Mouse (Mus musculus) adrenal gland, postnatal 0 days (tissue): ENCODE measurements around the gene Apool. TPM values are rescaled to one million over a fixed set of nuclear protein-coding genes. Genes with fewer than 3 reads are reported as not detected.

ENCODE experiments used
- polyA plus RNA-seq: library from polyadenylated mRNA; unstranded; fragments of >200 nt; fragmentation: Nextera tagmentation; extraction: Ambion mirVana; gene quantifications from 2 replicates; pipeline ENCODE4 v1.2.1, GENCODE M21; 2015

Apool gene
- polyA plus RNA-seq: 90.9 and 103 TPM in 2 replicates

DNA sequence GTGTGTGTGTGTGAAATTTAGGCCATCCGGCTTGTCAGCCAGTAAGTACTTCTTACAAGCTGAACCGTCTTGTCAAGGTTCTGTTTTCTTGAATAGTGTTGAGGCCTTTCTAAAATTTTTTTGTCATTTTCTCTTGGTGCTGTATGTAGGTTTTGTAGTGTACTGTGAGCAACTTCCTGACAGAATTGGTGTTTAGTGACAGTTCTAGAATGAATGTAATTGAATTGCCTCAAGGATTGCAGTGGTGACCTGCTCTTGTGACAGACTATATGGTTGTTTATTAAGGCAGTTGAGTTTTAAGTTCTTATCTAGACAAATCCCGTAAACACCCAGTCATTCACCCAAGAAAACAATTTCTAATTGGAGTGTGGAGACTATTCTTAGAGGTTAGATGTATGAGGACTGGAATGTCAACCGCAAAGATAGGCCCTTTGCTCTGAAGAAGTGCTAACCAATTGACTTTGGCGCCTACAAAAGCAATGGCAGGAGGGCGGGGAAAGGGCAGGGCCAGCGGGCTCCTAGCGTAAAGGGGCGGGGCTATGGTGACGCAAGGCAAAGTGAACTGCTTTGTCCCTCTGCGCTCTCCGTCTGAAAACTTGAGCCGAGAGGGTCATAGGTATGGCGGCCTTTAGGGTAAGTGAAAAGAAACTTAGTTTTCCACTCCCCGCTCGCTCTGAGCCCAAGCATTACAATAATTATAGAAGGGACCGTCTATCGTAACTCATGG, at the start of gene Apool:
Gene Apool, plus strand, starts transcription at position 531 of the 727 bp plus-strand sequence.

DNA sequence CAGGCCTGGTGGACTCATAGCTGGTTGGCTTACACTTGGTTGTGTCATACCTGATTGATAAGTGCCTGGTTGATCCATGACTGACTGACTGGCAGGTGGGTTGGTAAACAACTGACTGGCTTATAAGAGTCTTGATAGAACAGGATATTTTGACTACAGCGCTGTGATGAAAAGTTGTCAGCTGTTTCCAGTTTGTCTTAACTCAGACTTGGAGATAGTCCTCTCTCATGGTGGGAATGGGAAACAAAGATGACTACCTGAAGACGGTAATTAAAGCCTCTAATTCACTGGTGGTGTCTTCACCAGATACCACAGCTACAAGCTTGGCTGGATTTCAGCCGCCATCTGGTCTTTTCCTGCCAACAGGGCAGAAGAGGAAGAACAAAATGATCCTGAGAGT, 95.5 kb downstream of the Apool start, which contains the start of gene Satl1:
Gene Satl1, minus strand, starts transcription at position 101 of the 400 bp plus-strand sequence.

Other genes with a start within 250 kb of the Apool start
- gene 4933403O08Rik, start 72.3 kb upstream of the Apool start, polyA plus RNA-seq: 0.15 and 0.17 TPM in 2 replicates
- not detected in 2 replicates for gene Satl1, start 95.4 kb downstream of the Apool start, polyA plus RNA-seq
- not detected in 2 replicates for gene 2010106E10Rik, start 183.9 kb downstream of the Apool start, polyA plus RNA-seq